Mouse (Mus musculus): ENCODE measurements at regions not wholly inside any gene's neighbourhood (a gene's known extent, or its start where the extent isn't known, plus 50 kb on each side); places are given as distances from the start of the nearest gene placed in this dataset.

DNA sequence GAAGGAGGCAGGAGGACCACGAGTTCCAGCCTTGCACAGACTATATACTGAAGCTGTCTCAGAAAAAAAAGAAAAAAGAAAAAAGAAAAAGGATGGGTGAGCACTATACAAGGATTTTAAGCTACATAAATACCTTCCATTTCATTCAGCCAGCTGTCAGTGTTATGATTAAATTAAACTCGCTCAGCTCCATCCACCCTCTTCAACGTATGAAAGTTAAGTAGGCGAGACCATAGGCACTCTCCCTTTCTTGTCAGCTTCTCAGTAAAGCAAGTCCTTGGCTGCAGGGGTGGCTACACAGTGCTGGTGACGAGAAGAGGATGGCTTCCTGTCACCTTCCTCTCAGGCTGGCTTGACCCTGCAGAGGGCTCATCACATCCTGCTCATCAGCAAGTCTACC is 450.7 kb downstream of the Cd83 start:
- no peak for TF ChIP-seq CTCF (IDR thresholded peaks at IDR 0.05; ENCODE audit: extremely low read depth, insufficient read length, insufficient replicate concordance, low read depth, low read length)
- no peak for TF ChIP-seq POLR2A (IDR thresholded peaks at IDR 0.05; ENCODE audit: low read depth, low read length)

Data from small intestine, adult 2 months (tissue).